Mouse (Mus musculus): ENCODE measurements at regions not wholly inside any gene's neighbourhood (a gene's known extent, or its start where the extent isn't known, plus 50 kb on each side); places are given as distances from the start of the nearest gene placed in this dataset.

- intact Hi-C loops (cut with DNase I) = loop anchor here (1.0 to 10.0 kb wide), 6 partner anchors 225 to 838 kb away; no protein-coding TSS in a partner anchor
- no peak for DNase-seq
Observed at GRCm38 (mm10) chr16:86645436-86645835, 708.5 kb upstream of the N6amt1 start.

- DNase-seq = peak; percentile 8 to 54
- intact Hi-C loops (cut with DNase I) = loop anchor here (1.0 to 10.0 kb wide), 6 partner anchors 224 to 838 kb away; no protein-coding TSS in a partner anchor
Observed at GRCm38 (mm10) chr16:86644912-86645312, 709.1 kb upstream of the N6amt1 start.

GRCm38 (mm10) chr16:86604166-86604565, 702.5 kb upstream of the Adamts5 start:
- intact Hi-C loops (cut with DNase I) = no loop called here
- peak in 1 of 2 experiments; percentile 3 for DNase-seq

- intact Hi-C loops (cut with DNase I) = no loop called here
- DNase-seq = no peak
Observed at GRCm38 (mm10) chr16:86594992-86595391, 693.4 kb upstream of the Adamts5 start.

- DNase-seq = peak; percentile 5 to 10
- intact Hi-C loops (cut with DNase I) = no loop called here
Observed at GRCm38 (mm10) chr16:86586044-86586443, 684.4 kb upstream of the Adamts5 start.

- intact Hi-C loops (cut with DNase I) = no loop called here
- DNase-seq = no peak
Observed at GRCm38 (mm10) chr16:86578281-86578680, 676.7 kb upstream of the Adamts5 start.

GRCm38 (mm10) chr16:86547465-86548043, 645.9 kb upstream of the Adamts5 start:
- intact Hi-C loops (cut with DNase I) = no loop called here
- no peak for DNase-seq

GRCm38 (mm10) chr16:86546905-86547304, 645.3 kb upstream of the Adamts5 start:
- intact Hi-C loops (cut with DNase I) = no loop called here
- no peak for DNase-seq

GRCm38 (mm10) chr16:86544121-86544520, 642.5 kb upstream of the Adamts5 start:
- DNase-seq = no peak

GRCm38 (mm10) chr16:86536479-86536878, 634.9 kb upstream of the Adamts5 start:
- intact Hi-C loops (cut with DNase I) = no loop called here
- DNase-seq = no peak

More at GRCm38 (mm10) chr16:86544121-86544520, 642.5 kb upstream of the Adamts5 start:
- intact Hi-C loops (cut with DNase I) = no loop called here

- no peak for DNase-seq
- intact Hi-C loops (cut with DNase I) = no loop called here
Observed at GRCm38 (mm10) chr16:86524135-86524534, 622.5 kb upstream of the Adamts5 start.

GRCm38 (mm10) chr16:86516935-86517334, 615.3 kb upstream of the Adamts5 start:
- intact Hi-C loops (cut with DNase I) = no loop called here
- no peak for DNase-seq

- intact Hi-C loops (cut with DNase I) = no loop called here
- DNase-seq = no peak
Observed at GRCm38 (mm10) chr16:86516144-86516543, 614.5 kb upstream of the Adamts5 start.

- intact Hi-C loops (cut with DNase I) = no loop called here
- DNase-seq = peak; percentile 2 to 7
Observed at GRCm38 (mm10) chr16:86501074-86501952, 599.7 kb upstream of the Adamts5 start.

GRCm38 (mm10) chr16:86475145-86475544, 573.5 kb upstream of the Adamts5 start:
- peak; percentile 3 to 6 for DNase-seq
- intact Hi-C loops (cut with DNase I) = no loop called here

GRCm38 (mm10) chr16:86473059-86473740, 571.6 kb upstream of the Adamts5 start:
- peak in 1 of 2 experiments; percentile 9 for DNase-seq
- intact Hi-C loops (cut with DNase I) = no loop called here

GRCm38 (mm10) chr16:86461073-86461472, 559.4 kb upstream of the Adamts5 start:
- intact Hi-C loops (cut with DNase I) = no loop called here
- no peak for DNase-seq

GRCm38 (mm10) chr16:86456649-86457048, 555.0 kb upstream of the Adamts5 start:
- intact Hi-C loops (cut with DNase I) = no loop called here
- DNase-seq = no peak

- DNase-seq = no peak
- intact Hi-C loops (cut with DNase I) = no loop called here
Observed at GRCm38 (mm10) chr16:86454810-86455209, 553.2 kb upstream of the Adamts5 start.

GRCm38 (mm10) chr16:86454031-86454430, 552.4 kb upstream of the Adamts5 start:
- intact Hi-C loops (cut with DNase I) = no loop called here
- no peak for DNase-seq
